Mouse (Mus musculus): ENCODE measurements at regions not wholly inside any gene's neighbourhood (a gene's known extent, or its start where the extent isn't known, plus 50 kb on each side); places are given as distances from the start of the nearest gene placed in this dataset.

GRCm38 (mm10) chr9:93044298-93044912 lies 502.4 kb downstream of the Plod2 start:
- TF ChIP-seq CTCF (conservative IDR thresholded peaks at IDR 0.05; ENCODE audit: low read length) = no peak
- no peak for TF ChIP-seq POU5F1 (IDR thresholded peaks at IDR 0.05; ENCODE audit: borderline replicate concordance, low read length)
